Mouse (Mus musculus) midbrain, embryonic 15.5 days (tissue): ENCODE data around the gene Slc7a6. TPM values are rescaled to one million over a fixed set of nuclear protein-coding genes. Genes with fewer than 3 reads are reported as not detected.

Experiments
- ATAC-seq: fragments of 200-750 bp; cut with Nextera tagmentation; replicated peaks from 2 replicates; pipeline ENCODE4 v1.8.0; 2017; ENCODE audit warnings: moderate TSS enrichment
- H3K27ac ChIP-seq: fragments of 300-500 bp; sonication (generic); 2 replicates; pipeline ENCODE4 v1.5.1; 2015; ENCODE audit warnings: mild to moderate bottlenecking, inconsistent platforms
- H3K27me3 ChIP-seq: fragments of 300-500 bp; sonication (generic); replicated peaks from 2 replicates; pipeline ENCODE4 v1.6.1; 2015; ENCODE audit warnings: inconsistent platforms
- H3K36me3 ChIP-seq: fragments of 300-500 bp; sonication (generic); replicated peaks from 2 replicates; pipeline ENCODE4 v1.6.1; 2015; ENCODE audit warnings: inconsistent platforms
- H3K4me1 ChIP-seq: fragments of 300-500 bp; sonication (generic); 2 replicates; pipeline ENCODE4 v1.6.1; 2015; ENCODE audit warnings: inconsistent platforms
- H3K4me2 ChIP-seq: fragments of 300-500 bp; sonication (generic); 2 replicates; pipeline ENCODE4 v1.6.1; 2015; ENCODE audit warnings: inconsistent platforms, mild to moderate bottlenecking, moderate library complexity
- H3K4me3 ChIP-seq: fragments of 300-500 bp; sonication (generic); 2 replicates; pipeline ENCODE4 v1.5.1; 2015; ENCODE audit warnings: mild to moderate bottlenecking, inconsistent platforms
- H3K9ac ChIP-seq: fragments of 300-500 bp; sonication (generic); 2 replicates; pipeline ENCODE4 v1.6.1; 2015; ENCODE audit warnings: mild to moderate bottlenecking, inconsistent platforms
- H3K9me3 ChIP-seq: fragments of 300-500 bp; sonication (generic); 2 replicates; pipeline ENCODE4 v1.6.1; 2016; ENCODE audit warnings: inconsistent platforms
- WGBS: fragments of 180-500 bp; shearing (Covaris S2); methylation state at CpG from one replicate; pipeline ENCODE4 v1.1.7; 2015; ENCODE audit warnings: mixed read lengths; 5-methylcytosine and 5-hydroxymethylcytosine counted together
- polyA plus RNA-seq: library from polyadenylated mRNA; unstranded; fragments of >200 nt; fragmentation: Nextera tagmentation; extraction: Ambion mirVana; gene quantifications from 2 replicates; pipeline ENCODE4 v1.2.1, GENCODE M21; 2015

Gene Slc7a6
- polyA plus RNA-seq, 1 experiment from 2014 or later: 62.7 TPM

DNA sequence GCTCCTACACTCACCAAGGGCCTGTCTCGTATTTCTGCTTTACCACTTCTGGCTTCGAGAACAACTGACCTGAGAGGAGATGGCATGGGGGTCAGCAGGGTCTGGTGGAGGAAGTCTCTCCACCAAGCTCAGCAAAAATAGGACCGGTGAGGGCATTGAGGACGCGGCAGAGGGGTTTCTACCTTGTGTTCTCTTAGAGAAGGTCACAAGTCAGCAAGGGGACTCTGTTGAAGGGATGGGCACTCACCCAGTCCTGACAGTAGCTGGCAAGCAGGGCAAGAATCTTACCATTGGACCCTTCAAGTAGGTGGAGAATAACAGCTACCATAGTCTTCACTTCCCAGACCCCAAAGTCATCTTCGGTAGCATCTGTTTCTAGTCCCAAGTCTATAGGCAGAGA lies 34.7 kb upstream of the Slc7a6 start:
- Histone ChIP-seq H3K4me2 (no peak overlapping the region), H3K4me3 (no peak overlapping the region), H3K9ac (no peak overlapping the region), H3K27me3 (peaks cover 62% of the 10 kb centered on the region), H3K9me3 (no peaks in the 10 kb centered on the region), H3K36me3 (peaks cover 2% of the 10 kb centered on the region), H3K27ac (no peak overlapping the region), H3K4me1 (peaks cover 33% of the 10 kb centered on the region)
- ATAC-seq: no peak
- 81% methylated on average over 6 of the region's 6 CpGs for WGBS

DNA sequence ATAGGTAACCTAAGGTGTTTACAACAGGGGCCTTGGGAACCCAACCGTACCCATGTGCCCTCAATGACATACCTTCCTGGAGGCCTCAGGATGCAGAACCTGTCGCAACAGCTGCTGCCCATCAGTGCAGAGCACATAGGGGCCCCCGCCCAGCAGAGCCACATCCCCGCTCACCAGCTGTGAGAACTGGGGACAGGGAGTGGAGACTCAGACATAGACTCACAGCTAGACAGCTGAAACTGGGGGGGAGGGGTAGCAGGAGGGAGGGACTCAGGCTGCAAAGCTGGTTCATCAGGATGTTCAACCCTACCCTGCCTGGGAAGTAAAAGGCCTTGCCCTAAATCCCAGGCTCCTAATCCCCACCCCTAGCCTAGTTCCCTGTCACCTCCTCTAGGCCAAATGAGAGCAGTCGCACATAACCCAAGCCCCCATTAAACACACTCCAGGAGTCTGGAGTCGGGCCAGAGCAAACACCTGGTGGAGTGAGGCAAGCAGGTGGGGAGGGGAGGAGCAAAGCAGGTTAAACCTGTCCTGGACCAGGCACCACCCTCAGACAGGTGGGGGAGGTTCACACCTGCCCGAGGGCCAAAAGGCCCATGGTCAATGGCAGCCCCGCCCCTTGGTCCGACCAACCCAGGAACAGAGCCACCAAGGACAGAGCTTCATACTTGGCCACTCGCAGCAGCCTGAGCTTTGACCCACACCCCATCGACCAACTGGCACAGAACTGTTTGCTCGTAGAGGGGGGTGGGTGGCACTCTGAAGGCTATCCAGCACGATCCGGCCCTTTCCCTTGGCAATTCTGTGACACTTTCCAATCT lies 33.7 kb upstream of the Slc7a6 start:
- Histone ChIP-seq H3K4me2 (no peak overlapping the region), H3K36me3 (no peaks in the 10 kb centered on the region; the same call in 1 of the 2 replicates), H3K4me3 (no peak overlapping the region), H3K27ac (no peak overlapping the region), H3K27me3 (peaks cover 71% of the 10 kb centered on the region), H3K4me1 (peaks cover 33% of the 10 kb centered on the region), H3K9me3 (no peaks in the 10 kb centered on the region), H3K9ac (no peak overlapping the region)
- ATAC-seq: no peak
- WGBS: 34% methylated on average over 14 of the region's 14 CpGs

DNA sequence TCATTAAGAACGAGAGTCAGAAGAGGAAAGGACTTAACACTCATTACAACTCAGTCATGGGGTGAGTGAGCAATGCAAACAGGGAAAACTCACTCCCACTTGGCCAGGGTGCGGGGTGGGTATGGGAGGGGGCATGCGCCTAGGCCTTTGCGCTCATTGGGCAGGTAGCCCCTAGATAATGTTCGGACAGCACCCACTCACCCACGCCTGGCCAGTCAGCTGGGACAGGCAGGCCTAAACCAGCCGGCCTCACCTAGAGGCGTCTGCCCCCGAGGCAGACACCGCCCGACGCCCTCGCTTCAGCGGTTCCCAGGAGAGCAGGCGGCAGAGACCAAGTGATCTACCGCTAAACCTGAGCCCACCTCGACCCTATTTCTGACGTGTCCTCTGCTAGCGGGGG lies 33.0 kb upstream of the Slc7a6 start:
- 7% methylated on average over 19 of the region's 19 CpGs for WGBS
- Histone ChIP-seq H3K27ac (no peak overlapping the region), H3K9me3 (no peaks in the 10 kb centered on the region), H3K36me3 (no peaks in the 10 kb centered on the region; the same call in 1 of the 2 replicates), H3K4me2 (peak overlapping the region; percentile 92), H3K4me1 (peaks cover 33% of the 10 kb centered on the region), H3K9ac (no peak overlapping the region), H3K27me3 (peaks cover 77% of the 10 kb centered on the region), H3K4me3 (peak overlapping the region; percentile 41)
- no peak for ATAC-seq

DNA sequence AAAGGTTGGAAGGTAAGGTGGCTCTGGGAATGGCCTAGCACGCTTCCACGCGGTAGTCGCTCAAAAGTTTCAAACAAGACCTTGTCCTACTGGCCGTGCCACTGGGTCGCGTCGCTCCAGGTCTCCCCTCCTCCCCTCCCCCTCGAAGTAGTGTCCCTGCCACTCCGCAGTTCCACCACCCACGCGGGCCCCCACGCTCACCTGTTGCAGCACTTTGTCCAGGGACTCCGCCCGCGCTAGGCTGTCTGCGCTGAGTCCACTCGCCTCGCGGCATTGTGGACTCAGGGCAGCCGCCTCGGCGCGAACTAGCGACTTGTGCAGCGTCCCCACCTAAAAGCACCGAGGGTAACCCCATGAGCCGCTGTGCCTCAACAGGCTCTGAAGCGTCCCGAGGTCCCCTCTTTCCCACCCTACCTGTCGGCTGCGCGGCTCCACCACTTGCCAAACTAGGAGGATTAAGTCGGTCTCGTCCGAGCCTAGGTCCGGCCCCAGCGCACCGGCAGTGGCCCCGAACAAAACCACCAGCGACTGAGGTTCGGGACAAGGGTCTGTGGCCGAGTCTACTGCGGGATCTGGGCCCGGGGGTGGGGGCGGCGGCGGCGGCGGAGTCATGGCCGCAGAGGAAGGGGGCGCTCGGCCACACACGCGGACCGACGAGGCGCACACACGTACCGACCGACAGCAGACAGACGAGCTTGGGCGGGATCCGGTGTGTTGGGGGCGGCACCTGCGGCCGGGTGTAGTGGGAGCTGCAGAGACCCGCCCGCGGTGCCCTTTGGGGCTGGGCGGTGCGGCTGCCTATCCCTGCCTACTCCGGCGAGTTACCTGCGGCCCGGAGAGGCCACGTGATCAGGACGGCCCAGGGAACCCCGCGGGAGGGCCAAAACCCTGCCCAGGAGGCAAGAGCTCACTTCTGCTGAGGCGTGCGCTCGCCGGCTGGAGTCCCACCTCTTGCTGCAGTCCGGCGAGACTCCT lies 32.2 kb upstream of the Slc7a6 start, which contains the start of gene Esrp2:
Gene Esrp2 (minus strand): TSS at position 819 of the 975 bp plus-strand sequence.
- Histone ChIP-seq H3K9me3 (no peaks in the 10 kb centered on the region), H3K4me1 (peaks cover 33% of the 10 kb centered on the region), H3K4me3 (peak within 1 kb of the TSS; percentile 41), H3K4me2 (peak within 1 kb of the TSS; percentile 92), H3K27me3 (peaks cover 77% of the 10 kb centered on the region), H3K27ac (no peak within 1 kb of the TSS), H3K36me3 (no peaks in the 10 kb centered on the region; the same call in 1 of the 2 replicates), H3K9ac (peak within 1 kb of the TSS; percentile 52)
- 1% methylated on average over 85 of the region's 86 CpGs for WGBS
- no peak for ATAC-seq

- Histone ChIP-seq H3K27ac (no peak overlapping the region), H3K4me2 (peak overlapping the region; percentile 92), H3K4me1 (peaks cover 33% of the 10 kb centered on the region), H3K27me3 (peaks cover 77% of the 10 kb centered on the region), H3K9me3 (no peaks in the 10 kb centered on the region), H3K36me3 (no peaks in the 10 kb centered on the region; the same call in 1 of the 2 replicates), H3K4me3 (peak overlapping the region; percentile 41), H3K9ac (peak overlapping the region; percentile 52; the same call in 1 of the 2 replicates)
- WGBS: 3% methylated on average over 22 of the region's 22 CpGs
- no peak; the same call in 1 of the 2 replicates for ATAC-seq
These were observed 31.3 kb upstream of the Slc7a6 start for GRCm38 (mm10) chr8:106137218-106137905.

DNA sequence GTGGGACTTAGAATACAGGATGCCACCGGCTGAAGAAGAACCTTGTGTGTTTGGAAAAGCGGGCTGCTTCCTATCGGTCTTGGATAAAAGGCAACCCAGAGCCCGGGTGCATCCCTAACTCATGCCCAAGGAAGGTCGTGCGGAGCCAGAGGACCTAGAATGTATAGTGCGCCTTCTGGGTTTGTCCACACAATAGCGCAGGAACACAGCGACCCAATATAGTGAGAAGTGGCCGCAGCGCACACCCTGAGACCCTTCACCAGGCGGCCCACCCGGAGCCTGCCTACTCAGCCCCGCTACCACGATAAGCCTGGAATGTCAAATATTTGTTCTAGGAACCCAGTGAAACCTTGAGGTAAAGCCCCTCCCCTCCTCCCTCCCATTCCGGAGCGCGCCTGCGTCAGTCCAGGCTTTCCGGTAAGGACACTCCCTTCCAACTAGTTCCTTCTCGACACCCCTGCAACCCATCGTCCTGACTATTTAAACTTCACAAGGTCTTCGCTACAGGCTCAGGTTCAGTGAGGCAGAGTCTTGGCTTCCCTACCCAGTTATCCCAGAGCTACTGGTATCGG lies 30.7 kb upstream of the Slc7a6 start:
- Histone ChIP-seq H3K9me3 (no peaks in the 10 kb centered on the region), H3K4me1 (peaks cover 33% of the 10 kb centered on the region), H3K4me2 (peak overlapping the region; percentile 92), H3K27me3 (peaks cover 74% of the 10 kb centered on the region), H3K36me3 (no peaks in the 10 kb centered on the region), H3K27ac (no peak overlapping the region), H3K9ac (peak overlapping the region; percentile 52), H3K4me3 (peak overlapping the region; percentile 41)
- peak; percentile 44 for ATAC-seq
- WGBS: under 1% methylated on average over 24 of the region's 24 CpGs

GRCm38 (mm10) chr8:106138616-106139015 lies 30.0 kb upstream of the Slc7a6 start:
- Histone ChIP-seq H3K9me3 (no peaks in the 10 kb centered on the region), H3K27ac (no peak overlapping the region), H3K4me1 (peaks cover 33% of the 10 kb centered on the region), H3K4me3 (peak overlapping the region; percentile 41), H3K36me3 (no peaks in the 10 kb centered on the region), H3K9ac (peak overlapping the region; percentile 52; the same call in 1 of the 2 replicates), H3K27me3 (peaks cover 68% of the 10 kb centered on the region), H3K4me2 (peak overlapping the region; percentile 92)
- no peak for ATAC-seq
- 18% methylated on average over 7 of the region's 7 CpGs for WGBS

DNA sequence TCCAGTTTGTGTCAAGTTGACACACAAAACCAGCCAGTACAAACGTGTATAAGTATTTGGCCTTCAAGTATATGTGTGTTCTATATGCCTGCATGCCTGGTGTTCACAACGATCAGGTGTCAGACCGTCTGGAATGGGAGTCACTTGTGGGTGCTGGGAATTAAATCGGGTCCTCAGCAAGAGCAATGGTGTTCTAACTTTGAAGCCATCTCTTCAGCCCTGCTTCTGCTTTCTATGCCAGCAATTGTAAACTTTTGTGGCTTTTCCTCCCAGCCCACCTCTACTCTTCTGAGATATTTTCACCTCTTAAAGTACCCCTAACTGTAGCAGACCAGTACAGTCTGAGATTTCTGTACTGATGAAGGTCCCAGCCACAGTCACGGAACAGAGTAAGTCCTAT lies 28.5 kb upstream of the Slc7a6 start:
- Histone ChIP-seq H3K9ac (no peak overlapping the region), H3K9me3 (no peaks in the 10 kb centered on the region), H3K36me3 (no peaks in the 10 kb centered on the region), H3K27me3 (peaks cover 52% of the 10 kb centered on the region), H3K27ac (no peak overlapping the region), H3K4me2 (no peak overlapping the region), H3K4me1 (peaks cover 33% of the 10 kb centered on the region), H3K4me3 (no peak overlapping the region)
- no peak for ATAC-seq
- WGBS: 68% methylated on average over 5 of the region's 5 CpGs

DNA sequence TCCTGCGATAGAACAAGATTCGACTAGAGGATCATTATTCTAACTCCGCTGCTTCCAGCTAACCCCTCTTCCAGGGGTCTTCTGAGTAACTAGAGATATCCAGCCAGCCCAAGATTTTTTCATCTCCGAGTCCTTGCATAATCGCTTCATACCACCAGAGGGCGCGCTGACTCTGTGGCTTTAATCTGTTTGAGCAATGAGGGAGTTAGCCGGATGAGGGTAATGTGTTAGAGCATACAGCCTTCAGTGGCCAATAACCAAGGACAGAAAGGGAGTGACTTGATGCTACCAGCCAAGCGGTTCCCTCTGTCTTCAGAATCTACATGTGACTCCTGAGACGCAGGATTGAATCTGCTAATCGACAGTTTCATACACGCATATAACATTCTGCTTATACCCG lies 27.9 kb upstream of the Slc7a6 start:
- 14% methylated on average over 13 of the region's 13 CpGs for WGBS
- Histone ChIP-seq H3K4me2 (no peak overlapping the region), H3K4me3 (no peak overlapping the region), H3K9ac (no peak overlapping the region), H3K9me3 (no peaks in the 10 kb centered on the region), H3K4me1 (peaks cover 28% of the 10 kb centered on the region), H3K36me3 (no peaks in the 10 kb centered on the region), H3K27me3 (peaks cover 46% of the 10 kb centered on the region), H3K27ac (no peak overlapping the region)
- 0 out of 2 replicates have a peak, but pooled peaks have one; percentile 57 for ATAC-seq

GRCm38 (mm10) chr8:106145331-106145730 lies 23.3 kb upstream of the Slc7a6 start:
- no peak for ATAC-seq
- no peak overlapping the region for H3K4me3 ChIP-seq

DNA sequence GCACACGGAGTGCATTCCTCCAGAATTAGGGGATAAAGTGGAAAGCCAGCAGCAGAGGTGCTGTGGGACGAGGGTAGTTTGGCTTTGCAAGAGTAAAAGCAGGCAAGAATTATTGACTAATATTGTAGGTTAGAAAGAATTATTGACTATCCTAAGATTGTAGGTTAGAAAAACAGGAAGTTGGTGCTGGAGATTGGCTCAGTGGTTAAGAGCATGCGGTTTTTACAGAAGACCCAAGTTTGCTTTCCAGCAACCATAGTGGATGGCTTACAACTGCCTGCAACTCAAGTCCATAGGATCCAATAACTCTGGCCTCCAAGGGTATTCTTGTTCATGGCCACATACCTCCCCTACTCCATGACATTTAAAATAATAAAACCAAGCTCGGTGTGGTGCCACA lies 22.6 kb upstream of the Slc7a6 start:
- 92% methylated on average over 4 of the region's 4 CpGs for WGBS
- Histone ChIP-seq H3K27me3 (no peaks in the 10 kb centered on the region), H3K27ac (no peak overlapping the region), H3K4me3 (no peak overlapping the region), H3K36me3 (no peaks in the 10 kb centered on the region), H3K4me2 (no peak overlapping the region), H3K9ac (no peak overlapping the region), H3K9me3 (no peaks in the 10 kb centered on the region), H3K4me1 (peaks cover 9% of the 10 kb centered on the region)
- no peak for ATAC-seq

More at GRCm38 (mm10) chr8:106145331-106145730, 23.3 kb upstream of the Slc7a6 start:
- H3K27me3 ChIP-seq: peaks cover 2% of the 10 kb centered on the region; the same call in 1 of the 2 replicates
- no peak overlapping the region for H3K9ac ChIP-seq
- no peaks in the 10 kb centered on the region for H3K36me3 ChIP-seq
- H3K4me2 ChIP-seq: no peak overlapping the region
- 93% methylated on average over 2 of the region's 2 CpGs for WGBS
- no peak overlapping the region for H3K27ac ChIP-seq
- H3K4me1 ChIP-seq: peaks cover 4% of the 10 kb centered on the region; the same call in 1 of the 2 replicates
- no peaks in the 10 kb centered on the region for H3K9me3 ChIP-seq
